Mouse (Mus musculus) Patski (cell line): ENCODE data around the gene Bag1. TPM values are rescaled to one million over a fixed set of nuclear protein-coding genes. Genes with fewer than 3 reads are reported as not detected.
"Not testable (repeated sequence)": the region's sequence is repeated elsewhere in the genome, so short reads cannot be mapped to it uniquely, and the experiment has no call there.

Source experiments
- ATAC-seq: fragments of 100-300 bp; one replicate; pipeline ENCODE4 v1.8.0; 2021
- CTCF ChIA-PET: fragments of 350-600 bp; sonication (Branson Sonifier 250); formaldehyde crosslinking; loops from one replicate; lab custom pipeline; 2022; ENCODE audit warnings: inconsistent platforms; lab: Charles Lee
- POLR2A ChIA-PET: fragments of 350-600 bp; sonication (Branson Sonifier 250); formaldehyde crosslinking; loops from one replicate; lab custom pipeline; 2022; ENCODE audit warnings: antibody characterized with exemption, inconsistent platforms; lab: Charles Lee
- DNase-seq: peaks from one replicate; pipeline ENCODE4 v3.0.0-alpha.2; 2011; ENCODE audit warnings: low read depth, low spot score
- H3K27me3 ChIP-seq: fragments of 371-371 bp; one replicate; pipeline ENCODE4 v1.5.1; 2021
- CTCF ChIP-seq: fragments of 100-300 bp; IDR thresholded peaks from one replicate; pipeline ENCODE4 v1.5.1; 2021
- in situ Hi-C: fragments of 300-500 bp; cut with MboI; formaldehyde crosslinking; loops from 3 replicates; pipeline ENCODE4 v1.11.1; 2018; ENCODE audit warnings: low pct_unique_long_range_greater_than_20kb, mixed read lengths
- polyA plus RNA-seq: library from polyadenylated mRNA; unstranded; gene quantifications from one replicate; pipeline ENCODE4 v1.2.3, GENCODE M21; 2021

The Bag1 gene
- polyA plus RNA-seq, 1 experiment from 2014 or later, result 140 TPM

DNA sequence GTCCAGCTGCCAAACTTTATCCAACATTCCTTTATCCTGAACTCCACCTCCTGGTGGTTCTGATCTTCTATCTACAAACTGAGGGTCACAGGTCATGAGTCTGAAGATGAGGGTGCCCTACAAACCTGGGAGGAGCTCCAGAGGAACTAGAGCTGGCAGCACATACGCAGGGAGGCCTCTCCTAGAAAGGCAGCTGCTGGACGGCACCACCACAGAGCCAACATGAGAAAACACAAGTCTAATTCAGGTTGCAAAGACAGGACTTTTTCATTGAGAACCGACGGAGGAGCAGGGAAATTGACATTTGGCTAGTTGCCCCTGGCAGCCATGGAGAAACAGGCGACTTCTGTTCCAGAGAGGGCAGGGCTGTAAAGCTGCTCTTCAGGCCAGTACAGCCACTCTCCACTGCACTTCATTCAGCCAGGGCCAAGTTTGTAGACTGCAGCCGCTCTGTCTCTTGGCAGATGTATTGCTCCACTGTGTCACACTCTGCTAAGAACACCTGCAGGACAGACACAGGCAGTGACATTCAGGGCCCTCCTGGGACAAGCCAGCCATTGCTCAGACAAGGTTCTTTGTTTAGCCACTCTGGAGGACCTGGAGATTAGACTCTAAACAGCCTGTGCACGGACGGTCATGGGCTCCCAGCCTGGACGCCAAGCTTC lies 11.8 kb downstream of the Bag1 start:
- no peak for ATAC-seq
- ChIA-PET CTCF (no interaction called here), POLR2A (no interaction called here)
- DNase-seq, result no peak
- no peak for TF ChIP-seq CTCF
- in situ Hi-C loops, result no loop called here
- H3K27me3 ChIP-seq, result no peaks in the 10 kb centered on the region

DNA sequence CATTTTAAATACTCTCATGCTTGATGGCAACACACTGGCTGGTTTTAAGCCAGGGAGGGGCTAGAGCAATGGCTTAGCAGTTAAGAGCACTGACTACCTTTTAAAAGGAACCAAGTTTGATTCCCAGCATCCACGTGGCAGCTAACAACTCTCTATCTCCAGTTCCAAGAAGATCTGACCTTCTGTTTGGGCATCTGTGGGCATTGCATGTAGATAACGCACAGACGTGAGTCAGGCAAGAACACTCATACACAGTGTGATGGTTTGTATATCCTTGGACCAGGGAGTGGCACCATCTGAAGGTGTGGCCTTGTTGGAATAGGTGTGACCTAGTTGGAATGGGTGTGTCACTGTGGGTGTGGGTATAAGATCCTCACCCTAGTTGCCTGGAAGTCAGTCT lies 13.7 kb downstream of the Bag1 start:
- DNase-seq, CTCF ChIA-PET, in situ Hi-C loops: not testable (repeated sequence)

DNA sequence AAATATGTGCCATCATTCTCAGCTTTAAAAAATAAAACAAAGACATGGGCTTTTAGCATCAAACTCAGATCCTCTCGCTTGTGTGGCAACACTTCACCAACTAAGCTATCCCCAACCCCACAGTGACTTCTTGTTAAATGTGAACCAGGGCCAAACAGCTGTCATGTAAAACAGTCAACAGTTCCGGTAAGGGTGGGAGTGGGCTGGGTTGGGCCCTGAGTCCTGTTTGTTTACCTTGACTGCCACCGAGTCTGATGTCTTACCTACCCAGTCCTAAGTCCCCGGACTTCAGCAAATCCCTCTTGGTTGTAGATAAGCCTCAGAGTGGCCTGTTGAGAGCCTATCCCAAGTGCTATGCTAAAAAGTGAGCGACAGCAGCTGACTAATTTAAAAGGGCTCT lies 14.4 kb downstream of the Bag1 start:
- POLR2A ChIA-PET, result interaction anchor here (0.5 kb wide), 1 partner anchor 22 kb away, joined by 6 read pairs; no protein-coding TSS in a partner anchor

More for the DNA sequence above, 13.7 kb downstream of the Bag1 start:
- not testable (repeated sequence) for ATAC-seq, H3K27me3 ChIP-seq
- POLR2A ChIA-PET, result interaction anchor here (0.5 kb wide), 1 partner anchor 21 kb away, joined by 6 read pairs; no protein-coding TSS in a partner anchor

DNA sequence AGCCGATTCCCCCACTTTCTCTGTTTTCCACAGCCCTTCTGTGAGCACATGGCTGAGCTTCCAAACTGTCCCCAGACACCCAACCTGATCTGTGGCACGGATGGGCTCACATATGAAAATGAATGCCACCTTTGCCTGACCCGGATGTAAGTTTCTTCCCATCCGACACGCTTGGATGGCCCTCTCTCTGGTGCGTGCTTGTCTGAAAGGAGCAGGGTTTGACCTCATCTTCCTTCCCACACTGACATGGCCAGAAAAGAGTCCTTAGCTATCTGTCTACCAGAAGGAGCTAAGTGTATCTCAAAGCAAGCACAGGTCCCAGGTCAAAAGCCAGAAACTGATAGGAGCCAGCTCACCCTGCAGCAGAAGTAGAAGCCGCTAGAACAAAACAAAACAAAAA lies 19.0 kb downstream of the Bag1 start:
- POLR2A ChIA-PET, result interaction anchor here (0.7 kb wide), 1 partner anchor 9 kb away, joined by 3 read pairs; the partner anchor contains the start of gene Spink4
- no peak for TF ChIP-seq CTCF
- CTCF ChIA-PET, result interaction anchor here (0.7 to 0.9 kb wide), 2 partner anchors 9 to 10 kb away, joined by 3 read pairs; no protein-coding TSS in a partner anchor
- no peaks in the 10 kb centered on the region for H3K27me3 ChIP-seq
- no peak for DNase-seq
- no peak for ATAC-seq
- in situ Hi-C loops, result no loop called here

More for the DNA sequence above, 14.4 kb downstream of the Bag1 start:
- DNase-seq (no peak), ATAC-seq (no peak)
- no peak for TF ChIP-seq CTCF
- CTCF ChIA-PET, result no interaction called here
- in situ Hi-C loops, result no loop called here
- no peaks in the 10 kb centered on the region for H3K27me3 ChIP-seq

DNA sequence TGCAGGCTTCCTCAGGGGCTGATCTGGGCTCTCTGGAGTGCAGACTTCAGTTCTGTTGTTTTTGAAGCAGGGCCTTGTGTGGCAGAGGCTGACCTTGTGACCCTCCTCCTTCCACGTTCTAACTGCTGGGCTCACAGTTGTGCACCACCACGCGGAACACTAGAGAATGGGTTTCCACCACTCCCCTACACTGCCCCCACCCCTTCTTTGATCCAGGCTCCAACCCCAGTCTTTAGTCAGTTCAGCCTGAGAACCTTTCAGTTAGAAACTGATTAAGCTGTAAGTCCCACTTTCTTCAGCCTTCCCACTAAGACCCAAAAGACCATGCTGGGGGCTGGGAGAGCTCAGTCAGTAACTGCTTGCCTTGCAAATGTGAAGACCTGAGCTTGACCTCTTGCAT lies 22.5 kb downstream of the Bag1 start:
- H3K27me3 ChIP-seq, result no peaks in the 10 kb centered on the region
- in situ Hi-C loops, result no loop called here
- CTCF ChIA-PET, result interaction anchor here (1.2 to 1.3 kb wide), 2 partner anchors 19 to 149 kb away, joined by 3 to 4 read pairs; no protein-coding TSS in a partner anchor
- POLR2A ChIA-PET, result no interaction called here
- ATAC-seq (no peak), DNase-seq (no peak)
- TF ChIP-seq CTCF, result no peak

DNA sequence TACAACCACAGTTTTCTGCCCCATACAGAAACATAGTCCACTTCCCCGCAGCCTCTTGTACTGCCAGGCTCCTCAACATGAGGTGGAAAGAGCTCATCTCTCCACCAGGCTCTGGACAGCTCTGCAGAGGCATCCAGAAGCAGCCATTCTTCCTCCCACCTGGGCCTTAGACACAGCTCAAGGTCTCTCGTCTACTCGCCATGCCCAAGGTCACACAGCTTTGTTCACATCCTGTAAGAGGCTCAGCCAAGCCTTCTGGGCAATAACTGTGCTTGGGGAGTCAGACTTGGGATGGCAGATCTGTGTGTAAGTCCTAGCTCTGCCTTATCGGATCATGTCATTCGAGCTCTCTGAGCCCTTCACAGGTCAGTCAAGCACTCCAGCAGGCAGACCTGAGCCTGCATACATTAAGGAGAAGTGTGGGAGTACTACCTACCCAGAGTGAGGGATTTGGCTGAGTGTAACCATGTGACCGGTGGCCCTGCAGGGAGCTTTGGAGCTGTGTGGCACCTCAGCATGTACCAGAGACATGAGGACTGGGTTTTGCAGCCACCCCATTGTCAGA lies 24.9 kb downstream of the Bag1 start:
- POLR2A ChIA-PET, result no interaction called here
- no peaks in the 10 kb centered on the region for H3K27me3 ChIP-seq
- CTCF ChIA-PET, result no interaction called here
- no peak for ATAC-seq
- in situ Hi-C loops, result no loop called here
- DNase-seq, result no peak
- no peak for TF ChIP-seq CTCF

DNA sequence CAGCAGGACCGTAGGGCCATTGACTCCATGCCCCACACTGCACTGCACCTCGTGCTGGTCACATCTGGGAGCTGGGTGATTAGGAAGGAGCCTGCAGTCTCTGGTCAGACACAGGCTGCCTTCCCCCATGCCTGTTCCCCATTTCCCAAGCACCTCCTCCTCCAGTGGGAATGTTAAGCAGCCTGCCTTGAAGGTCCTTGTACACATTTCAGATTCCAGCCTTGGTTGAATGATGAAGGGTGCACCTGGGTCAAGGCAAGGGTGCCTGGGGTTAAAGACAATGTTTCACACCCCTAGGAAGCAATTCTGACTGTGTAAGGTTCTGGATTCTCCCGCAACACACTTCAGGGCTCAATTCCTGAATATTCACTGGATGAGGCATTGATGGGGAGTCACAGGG lies 26.8 kb downstream of the Bag1 start:
- DNase-seq (no peak), ATAC-seq (no peak)
- POLR2A ChIA-PET, result no interaction called here
- in situ Hi-C loops, result no loop called here
- CTCF ChIA-PET, result interaction anchor here (0.7 kb wide), 1 partner anchor 127 kb away, joined by 3 read pairs; no protein-coding TSS in a partner anchor
- H3K27me3 ChIP-seq, result no peaks in the 10 kb centered on the region
- no peak for TF ChIP-seq CTCF

DNA sequence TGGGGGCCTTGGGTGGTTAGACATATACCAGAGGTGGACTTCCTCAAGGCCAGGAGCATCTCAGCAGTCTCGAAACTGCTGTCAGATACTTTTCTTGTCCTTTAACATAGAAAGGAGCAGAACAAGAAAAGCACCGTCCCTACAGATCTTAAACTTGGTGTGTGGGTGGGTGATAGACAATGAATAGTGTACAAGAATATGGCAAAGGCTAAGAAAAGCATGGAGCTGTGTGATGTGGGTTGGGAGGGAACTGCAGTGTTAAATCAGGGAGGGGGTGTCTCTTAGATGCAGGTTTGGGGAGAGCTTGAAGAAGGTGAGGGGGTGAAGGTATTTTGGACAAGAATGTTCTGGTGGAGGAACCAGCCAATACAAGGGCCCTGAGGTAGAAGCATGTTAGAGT lies 27.5 kb downstream of the Bag1 start:
- DNase-seq (no peak), ATAC-seq (no peak)
- in situ Hi-C loops, result no loop called here
- no peaks in the 10 kb centered on the region for H3K27me3 ChIP-seq
- POLR2A ChIA-PET, result no interaction called here
- TF ChIP-seq CTCF, result no peak
- CTCF ChIA-PET, result no interaction called here

DNA sequence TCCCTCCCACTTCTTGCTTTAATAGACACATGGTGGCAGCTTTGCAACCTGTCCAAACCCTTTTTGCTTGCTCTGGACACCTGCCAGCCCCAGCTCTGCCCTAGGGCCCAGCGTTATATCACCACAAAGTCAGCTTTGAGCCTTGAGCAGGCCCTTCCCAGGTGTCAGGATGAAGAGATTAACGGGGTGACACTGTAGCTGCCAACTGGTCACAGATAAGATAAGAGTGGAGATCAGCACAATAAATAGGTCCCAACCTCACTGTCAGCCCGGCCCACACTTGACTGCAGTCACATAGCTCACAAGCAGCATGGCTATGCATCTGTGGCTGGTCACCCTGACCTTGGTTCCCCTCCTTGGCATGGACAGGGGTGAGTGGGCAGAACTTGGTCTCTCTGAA lies 28.3 kb downstream of the Bag1 start, which contains the start of gene Spink4:
Gene Spink4, plus strand, starts transcription at position 268 of the 400 bp plus-strand sequence.
- in situ Hi-C loops, result no loop called here
- ATAC-seq, result no peak
- H3K27me3 ChIP-seq, result no peaks in the 10 kb centered on the region
- no peak for TF ChIP-seq CTCF
- CTCF ChIA-PET, result no interaction called here
- DNase-seq, result no peak
- POLR2A ChIA-PET, result interaction anchor here (0.8 kb wide), 1 partner anchor 9 kb away, joined by 3 read pairs; no protein-coding TSS in a partner anchor

DNA sequence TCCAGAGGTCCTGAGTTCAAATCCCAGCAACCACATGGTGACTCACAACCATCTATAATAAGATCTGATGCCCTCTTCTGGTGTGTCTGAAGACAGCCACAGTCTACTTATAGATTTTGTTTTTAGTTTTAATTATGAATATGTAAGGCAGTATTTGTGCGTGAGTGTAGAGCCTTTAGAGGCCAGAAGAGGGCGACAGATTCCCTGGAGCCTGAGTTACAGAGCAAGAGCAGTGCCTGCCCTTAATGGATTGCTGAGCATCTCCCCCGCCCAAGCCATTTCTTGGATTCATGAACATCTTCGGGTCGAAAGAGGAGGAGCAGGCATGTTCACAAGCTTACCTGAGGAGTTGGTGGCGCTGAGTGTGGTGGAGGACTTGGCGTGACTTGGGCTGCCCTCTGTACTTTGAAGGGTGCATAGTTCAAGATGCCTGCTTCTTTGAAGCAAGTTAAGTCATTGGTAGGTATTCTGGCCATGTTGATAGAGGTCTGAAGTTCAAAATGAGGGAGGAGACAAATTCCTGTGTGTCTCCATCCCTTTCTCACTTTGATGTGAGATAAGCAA lies 31.4 kb downstream of the Bag1 start:
- no peaks in the 10 kb centered on the region for H3K27me3 ChIP-seq
- TF ChIP-seq CTCF, result no peak
- ATAC-seq (no peak), DNase-seq (no peak)
- ChIA-PET CTCF (interaction anchor here (1.2 kb wide), 1 partner anchor 142 kb away, joined by 3 read pairs; no protein-coding TSS in a partner anchor), POLR2A (no interaction called here)
- in situ Hi-C loops, result no loop called here

DNA sequence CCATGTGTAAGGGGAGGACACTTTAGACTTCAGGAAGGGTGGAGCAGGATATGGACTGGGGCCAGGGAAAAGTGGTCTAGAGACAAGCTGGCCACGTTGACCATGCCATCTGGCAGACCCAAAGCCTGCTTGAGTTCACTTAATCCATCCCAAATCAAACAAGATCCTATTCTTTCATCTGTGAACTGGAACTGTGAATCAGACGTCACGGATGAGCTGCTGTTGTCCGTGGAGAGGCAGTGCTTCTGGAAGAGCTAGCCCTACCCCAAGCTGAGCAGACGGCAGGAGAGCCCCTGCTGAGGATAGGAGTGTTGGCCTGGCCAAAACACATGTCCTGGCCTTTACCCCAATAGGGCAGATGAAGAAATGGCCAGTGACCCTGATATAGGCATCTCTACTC lies 32.1 kb downstream of the Bag1 start:
- POLR2A ChIA-PET, result no interaction called here
- H3K27me3 ChIP-seq, result no peaks in the 10 kb centered on the region
- ATAC-seq (peak; percentile 92), DNase-seq (peak; percentile 78)
- in situ Hi-C loops, result no loop called here
- no peak for TF ChIP-seq CTCF
- CTCF ChIA-PET, result interaction anchor here (1.2 kb wide), 1 partner anchor 141 kb away, joined by 3 read pairs; no protein-coding TSS in a partner anchor
